Mouse (Mus musculus) liver, adult 2 months (tissue): ENCODE data around the gene Zdhhc5. TPM values are rescaled to one million over a fixed set of nuclear protein-coding genes. Genes with fewer than 3 reads are reported as not detected.

Experiments
- DNase-seq: peaks from one replicate; pipeline ENCODE4 v3.0.0-alpha.2; 2011; ENCODE audit warnings: low read depth, low spot score; ENCODE audit errors: extremely low read depth
- H3K27ac ChIP-seq: fragments of 200-500 bp; replicated peaks from 2 replicates; pipeline ENCODE4 v1.5.1; 2012; ENCODE audit warnings: low read depth, mild to moderate bottlenecking, control low read depth, inconsistent platforms, low read length; ENCODE audit not compliant: insufficient read depth
- H3K27me3 ChIP-seq: fragments of 200-500 bp; 2 replicates; pipeline ENCODE4 v1.6.1; 2012; ENCODE audit warnings: mild to moderate bottlenecking, moderate library complexity, low read length, inconsistent platforms; ENCODE audit not compliant: control insufficient read depth, insufficient read depth
- H3K36me3 ChIP-seq: fragments of 200-500 bp; 2 replicates; pipeline ENCODE4 v1.6.1; 2012; ENCODE audit warnings: low read length, inconsistent platforms; ENCODE audit not compliant: control insufficient read depth, insufficient read depth
- H3K4me1 ChIP-seq: fragments of 200-500 bp; 2 replicates; pipeline ENCODE4 v1.6.1; 2011; ENCODE audit warnings: low read length; ENCODE audit not compliant: control insufficient read depth, insufficient read depth
- H3K4me3 ChIP-seq: fragments of 200-500 bp; 2 replicates; pipeline ENCODE4 v1.5.1; 2011; ENCODE audit warnings: low read depth, mild to moderate bottlenecking, control low read depth, low read length, moderate library complexity; ENCODE audit not compliant: insufficient read depth
- H3K79me2 ChIP-seq: fragments of 200-500 bp; 2 replicates; pipeline ENCODE4 v1.6.1; 2012; ENCODE audit warnings: inconsistent platforms, mild to moderate bottlenecking, low read length, moderate library complexity; ENCODE audit not compliant: control insufficient read depth, insufficient read depth
- H3K9ac ChIP-seq: fragments of 200-500 bp; 2 replicates; pipeline ENCODE4 v1.6.1; 2012; ENCODE audit warnings: low read depth, mild to moderate bottlenecking, control low read depth, inconsistent platforms, low read length
- CTCF ChIP-seq: fragments of 200-500 bp; IDR thresholded peaks from 2 replicates; pipeline ENCODE4 v1.5.1; 2011; ENCODE audit warnings: low read depth, low read length, control low read depth
- POLR2A ChIP-seq: fragments of 200-500 bp; IDR thresholded peaks from 2 replicates; pipeline ENCODE4 v1.6.1; 2011; ENCODE audit warnings: low read length, control low read depth; ENCODE audit not compliant: insufficient read depth; ENCODE audit errors: extremely low read depth
- WGBS: fragments of 180-500 bp; shearing (Covaris S2); methylation state at CpG from one replicate; pipeline ENCODE4 v1.1.7; 2018; 5-methylcytosine and 5-hydroxymethylcytosine counted together
- polyA plus RNA-seq: library from polyadenylated mRNA; depleted of rRNA; stranded (reverse); fragments of >200 nt; gene quantifications from 2 replicates; pipeline ENCODE4 v1.2.3, GENCODE M21; 2012
- total RNA-seq: library from RNA; depleted of rRNA; stranded (reverse); fragments of >200 nt; gene quantifications from 2 replicates; pipeline ENCODE4 v1.2.3, GENCODE M21; 2014

The Zdhhc5 gene
- total and polyA plus RNA-seq, 2 experiments: 21.9 to 36.1 TPM

GRCm38 (mm10) chr2:84736312-84737161 lies 21.6 kb upstream of the Zdhhc5 start:
- Histone ChIP-seq H3K27me3 (no peaks in the 10 kb centered on the region), H3K4me3 (no peak overlapping the region), H3K27ac (no peak overlapping the region), H3K79me2 (no peaks in the 10 kb centered on the region), H3K36me3 (no peaks in the 10 kb centered on the region), H3K4me1 (peaks cover 11% of the 10 kb centered on the region), H3K9ac (no peak overlapping the region)
- DNase-seq: no peak
- TF ChIP-seq POLR2A (no peak), CTCF (no peak)
- 7% methylated on average over 27 of the region's 27 CpGs for WGBS

GRCm38 (mm10) chr2:84735346-84735920 lies 20.5 kb upstream of the Zdhhc5 start:
- WGBS: 18% methylated on average over 7 of the region's 7 CpGs
- TF ChIP-seq CTCF (no peak), POLR2A (no peak)
- H3K79me2 ChIP-seq: no peaks in the 10 kb centered on the region
- H3K4me3 ChIP-seq: no peak overlapping the region
- H3K27ac ChIP-seq: no peak overlapping the region
- H3K36me3 ChIP-seq: no peaks in the 10 kb centered on the region
- no peaks in the 10 kb centered on the region for H3K27me3 ChIP-seq
- DNase-seq: no peak
- peaks cover 9% of the 10 kb centered on the region for H3K4me1 ChIP-seq
- no peak overlapping the region for H3K9ac ChIP-seq

GRCm38 (mm10) chr2:84734919-84735318 lies 19.9 kb upstream of the Zdhhc5 start:
- H3K4me3 ChIP-seq: no peak overlapping the region
- TF ChIP-seq POLR2A (no peak), CTCF (no peak)
- H3K4me1 ChIP-seq: peaks cover 9% of the 10 kb centered on the region
- no peak overlapping the region for H3K9ac ChIP-seq
- no peak overlapping the region for H3K27ac ChIP-seq
- 17% methylated on average over 2 of the region's 2 CpGs for WGBS
- DNase-seq: no peak
- H3K27me3 ChIP-seq: no peaks in the 10 kb centered on the region
- no peaks in the 10 kb centered on the region for H3K36me3 ChIP-seq
- no peaks in the 10 kb centered on the region for H3K79me2 ChIP-seq

GRCm38 (mm10) chr2:84734351-84734864 lies 19.4 kb upstream of the Zdhhc5 start:
- Histone ChIP-seq H3K27me3 (no peaks in the 10 kb centered on the region), H3K79me2 (no peaks in the 10 kb centered on the region), H3K9ac (no peak overlapping the region), H3K27ac (no peak overlapping the region), H3K4me1 (peaks cover 9% of the 10 kb centered on the region), H3K36me3 (no peaks in the 10 kb centered on the region), H3K4me3 (no peak overlapping the region)
- TF ChIP-seq POLR2A: no peak
- no peak for TF ChIP-seq CTCF
- no peak for DNase-seq
- 6% methylated on average over 11 of the region's 11 CpGs for WGBS

- WGBS: 10% methylated on average over 8 of the region's 8 CpGs
- TF ChIP-seq CTCF (no peak), POLR2A (no peak)
- Histone ChIP-seq H3K36me3 (no peaks in the 10 kb centered on the region), H3K27ac (no peak within 1 kb of the TSS), H3K79me2 (no peaks in the 10 kb centered on the region), H3K9ac (no peak within 1 kb of the TSS), H3K27me3 (no peaks in the 10 kb centered on the region), H3K4me3 (no peak within 1 kb of the TSS), H3K4me1 (peaks cover 9% of the 10 kb centered on the region)
- no peak for DNase-seq
These were observed 18.8 kb upstream of the Zdhhc5 start, which contains the start of gene Ypel4 for GRCm38 (mm10) chr2:84733579-84734300. Ypel4 (plus strand) TSS chr2:84734058.
